Mouse (Mus musculus): ENCODE measurements around the gene Arhgap31. TPM values are rescaled to one million over a fixed set of nuclear protein-coding genes. Genes with fewer than 3 reads are reported as not detected.
"Not testable (repeated sequence)": the region's sequence is repeated elsewhere in the genome, so short reads cannot be mapped to it uniquely, and the experiment has no call there.

The Arhgap31 gene
- polyA plus RNA-seq, 1 experiment from 2014 or later = 6.6 TPM

- Histone ChIP-seq H3K27me3 (peaks cover 4% of the 10 kb centered on the region; the same call in 1 of the 2 replicates), H3K4me2 (no peak overlapping the region), H3K27ac (no peak overlapping the region), H3K4me3 (no peak overlapping the region), H3K9me3 (no peaks in the 10 kb centered on the region), H3K4me1 (replicated peaks) (peaks cover 11% of the 10 kb centered on the region), H3K36me3 (no peaks in the 10 kb centered on the region), H3K9ac (no peak overlapping the region)
- WGBS = 87% methylated on average over 10 of the region's 10 CpGs
- ATAC-seq (ENCODE audit: low FRiP score) = no peak
These were observed 31.0 kb upstream of the Arhgap31 start for GRCm38 (mm10) chr16:38743941-38744673.

- H3K36me3 ChIP-seq = no peaks in the 10 kb centered on the region
- H3K27ac ChIP-seq = peak overlapping the region; percentile 86
- no peaks in the 10 kb centered on the region for H3K9me3 ChIP-seq
- peak; percentile 79; the same call in 1 of the 2 replicates for ATAC-seq (ENCODE audit: low FRiP score)
- H3K4me2 ChIP-seq = peak overlapping the region; percentile 87
- peaks cover 11% of the 10 kb centered on the region for H3K4me1 ChIP-seq (replicated peaks)
- H3K4me3 ChIP-seq = peak overlapping the region; percentile 80
- WGBS = under 1% methylated on average over 13 of the region's 13 CpGs
- H3K9ac ChIP-seq = peak overlapping the region; percentile 95
- peaks cover 4% of the 10 kb centered on the region; the same call in 1 of the 2 replicates for H3K27me3 ChIP-seq
These were observed 29.6 kb upstream of the Arhgap31 start for GRCm38 (mm10) chr16:38742659-38743131.

- Histone ChIP-seq H3K27me3 (peaks cover 4% of the 10 kb centered on the region; the same call in 1 of the 2 replicates), H3K9ac (peak within 1 kb of the TSS; percentile 95), H3K9me3 (no peaks in the 10 kb centered on the region), H3K36me3 (no peaks in the 10 kb centered on the region), H3K27ac (peak within 1 kb of the TSS; percentile 86), H3K4me3 (peak within 1 kb of the TSS; percentile 80), H3K4me2 (peak within 1 kb of the TSS; percentile 87), H3K4me1 (replicated peaks) (peaks cover 11% of the 10 kb centered on the region)
- WGBS = under 1% methylated on average over 48 of the region's 69 CpGs
- peak; percentile 94 for ATAC-seq (ENCODE audit: low FRiP score)
These were observed 29.1 kb upstream of the Arhgap31 start, which contains the start of gene B4galt4 for GRCm38 (mm10) chr16:38742113-38742658. Gene B4galt4 (plus strand): TSS chr16:38742264.

GRCm38 (mm10) chr16:38741204-38741903 lies 28.3 kb upstream of the Arhgap31 start:
- H3K4me2 ChIP-seq = peak overlapping the region; percentile 87
- peaks cover 4% of the 10 kb centered on the region; the same call in 1 of the 2 replicates for H3K27me3 ChIP-seq
- H3K9ac ChIP-seq = peak overlapping the region; percentile 95; the same call in 1 of the 2 replicates
- H3K27ac ChIP-seq = no peak overlapping the region
- H3K9me3 ChIP-seq = no peaks in the 10 kb centered on the region
- WGBS = 85% methylated on average over 13 of the region's 13 CpGs
- H3K36me3 ChIP-seq = no peaks in the 10 kb centered on the region
- no peak for ATAC-seq (ENCODE audit: low FRiP score)
- H3K4me3 ChIP-seq = peak overlapping the region; percentile 80
- H3K4me1 ChIP-seq (replicated peaks) = peaks cover 11% of the 10 kb centered on the region

GRCm38 (mm10) chr16:38730921-38731320 lies 17.8 kb upstream of the Arhgap31 start:
- H3K4me2 ChIP-seq = no peak overlapping the region
- no peaks in the 10 kb centered on the region for H3K4me1 ChIP-seq (replicated peaks)
- H3K9me3 ChIP-seq = no peaks in the 10 kb centered on the region
- ATAC-seq (ENCODE audit: low FRiP score) = no peak
- H3K9ac ChIP-seq = no peak overlapping the region
- H3K36me3 ChIP-seq = no peaks in the 10 kb centered on the region
- WGBS = 69% methylated on average over 8 of the region's 8 CpGs
- H3K27me3 ChIP-seq = no peaks in the 10 kb centered on the region
- H3K4me3 ChIP-seq = no peak overlapping the region
- H3K27ac ChIP-seq = no peak overlapping the region

- WGBS = 64% methylated on average over 15 of the region's 15 CpGs
- no peak overlapping the region for H3K9ac ChIP-seq
- 0 out of 2 replicates have a peak, but pooled peaks have one; percentile 39 for ATAC-seq (ENCODE audit: low FRiP score)
These were observed 16.7 kb upstream of the Arhgap31 start for GRCm38 (mm10) chr16:38729610-38730288.

GRCm38 (mm10) chr16:38729139-38729538 lies 16.1 kb upstream of the Arhgap31 start:
- H3K4me2 ChIP-seq = no peak overlapping the region
- no peaks in the 10 kb centered on the region for H3K27me3 ChIP-seq
- 0 out of 2 replicates have a peak, but pooled peaks have one; percentile 17 for ATAC-seq (ENCODE audit: low FRiP score)
- no peaks in the 10 kb centered on the region for H3K4me1 ChIP-seq (replicated peaks)
- 83% methylated on average over 6 of the region's 6 CpGs for WGBS
- no peak overlapping the region for H3K9ac ChIP-seq
- no peak overlapping the region for H3K4me3 ChIP-seq
- H3K9me3 ChIP-seq = no peaks in the 10 kb centered on the region
- H3K36me3 ChIP-seq = no peaks in the 10 kb centered on the region
- no peak overlapping the region for H3K27ac ChIP-seq

More at GRCm38 (mm10) chr16:38729610-38730288, 16.7 kb upstream of the Arhgap31 start:
- H3K4me3 ChIP-seq = no peak overlapping the region
- H3K9me3 ChIP-seq = no peaks in the 10 kb centered on the region
- H3K36me3 ChIP-seq = no peaks in the 10 kb centered on the region
- H3K4me2 ChIP-seq = no peak overlapping the region; the same call in 1 of the 2 replicates
- no peaks in the 10 kb centered on the region for H3K27me3 ChIP-seq
- no peak overlapping the region for H3K27ac ChIP-seq
- H3K4me1 ChIP-seq (replicated peaks) = no peaks in the 10 kb centered on the region

GRCm38 (mm10) chr16:38728576-38729132 lies 15.6 kb upstream of the Arhgap31 start:
- no peak for ATAC-seq (ENCODE audit: low FRiP score)
- no peaks in the 10 kb centered on the region for H3K27me3 ChIP-seq
- H3K27ac ChIP-seq = no peak overlapping the region
- H3K4me1 ChIP-seq (replicated peaks) = no peaks in the 10 kb centered on the region
- no peaks in the 10 kb centered on the region for H3K36me3 ChIP-seq
- no peaks in the 10 kb centered on the region for H3K9me3 ChIP-seq
- no peak overlapping the region for H3K9ac ChIP-seq
- no peak overlapping the region for H3K4me2 ChIP-seq
- WGBS = 91% methylated on average over 15 of the region's 15 CpGs
- no peak overlapping the region for H3K4me3 ChIP-seq

GRCm38 (mm10) chr16:38724974-38725373 lies 11.9 kb upstream of the Arhgap31 start:
- Histone ChIP-seq H3K4me1 (replicated peaks) (no peaks in the 10 kb centered on the region), H3K36me3 (no peaks in the 10 kb centered on the region), H3K4me2 (no peak overlapping the region), H3K27me3 (no peaks in the 10 kb centered on the region), H3K4me3 (no peak overlapping the region), H3K27ac (no peak overlapping the region), H3K9me3 (no peaks in the 10 kb centered on the region), H3K9ac (no peak overlapping the region)
- 57% methylated on average over 13 of the region's 13 CpGs for WGBS
- no peak for ATAC-seq (ENCODE audit: low FRiP score)

GRCm38 (mm10) chr16:38724256-38724655 lies 11.2 kb upstream of the Arhgap31 start:
- Histone ChIP-seq H3K9me3 (no peaks in the 10 kb centered on the region), H3K27ac (no peak overlapping the region), H3K4me1 (replicated peaks) (no peaks in the 10 kb centered on the region), H3K27me3 (no peaks in the 10 kb centered on the region), H3K4me2 (no peak overlapping the region), H3K4me3 (no peak overlapping the region), H3K36me3 (no peaks in the 10 kb centered on the region), H3K9ac (no peak overlapping the region)
- no peak for ATAC-seq (ENCODE audit: low FRiP score)
- 86% methylated on average over 8 of the region's 8 CpGs for WGBS

- H3K9me3 ChIP-seq = no peaks in the 10 kb centered on the region
- no peak overlapping the region for H3K4me2 ChIP-seq
- no peaks in the 10 kb centered on the region for H3K36me3 ChIP-seq
- no peak for ATAC-seq (ENCODE audit: low FRiP score)
- no peak overlapping the region for H3K27ac ChIP-seq
- H3K9ac ChIP-seq = no peak overlapping the region
- H3K4me1 ChIP-seq (replicated peaks) = no peaks in the 10 kb centered on the region
- H3K4me3 ChIP-seq = no peak overlapping the region
- WGBS = 93% methylated on average over 9 of the region's 9 CpGs
- H3K27me3 ChIP-seq = no peaks in the 10 kb centered on the region
These were observed 8.3 kb upstream of the Arhgap31 start for GRCm38 (mm10) chr16:38721377-38721776.

GRCm38 (mm10) chr16:38714259-38714526 lies 1.1 kb upstream of the Arhgap31 start:
- not testable (repeated sequence) for H3K36me3 ChIP-seq; H3K9me3 ChIP-seq; H3K4me3 ChIP-seq; H3K27me3 ChIP-seq; H3K27ac ChIP-seq; H3K9ac ChIP-seq; ATAC-seq (ENCODE audit: low FRiP score)
- 73% methylated on average over 11 of the region's 12 CpGs for WGBS
- Histone ChIP-seq H3K4me1 (replicated peaks) (peaks cover 13% of the 10 kb centered on the region), H3K4me2 (peak overlapping the region; percentile 90)

Data from hindbrain, embryonic 13.5 days (tissue).